Comparison of ENCODE assay signal across 8 mouse cellular contexts in genomic region chr7:122066945-122067516, GRCm38 (mm10). TPM values are rescaled to one million over a fixed set of nuclear protein-coding genes. Genes with fewer than 3 reads are reported as not detected.
A peak's percentile ranks its signal among the peaks of the same experiment; 100 is the strongest.
DNase-seq lines count a peak whose midpoint lies in the region; ATAC-seq and TF ChIP-seq lines count a peak whose summit lies in the region.

Gene Ubfd1, plus strand, starts transcription at chr7:122067175.
Gene Ears2, minus strand, starts transcription at chr7:122067263.

- H3K9me3 ChIP-seq in heart, embryonic 11.5 days (replicated peaks; ENCODE audit: control insufficient read depth, low read length), result no peaks in the 10 kb centered on the region
- H3K9me3 ChIP-seq in kidney, embryonic 16.5 days (ENCODE audit: low read length), result no peaks in the 10 kb centered on the region

- peak within 1 kb of the TSS; percentile 100 for H3ac ChIP-seq in myocyte (ENCODE audit: control insufficient read depth, insufficient read length)

- H3K79me2 ChIP-seq in liver, adult 2 months (ENCODE audit: control insufficient read depth, insufficient read depth, low read length), result peaks cover 16% of the 10 kb centered on the region; the same call in 1 of the 2 replicates
- H3K79me2 ChIP-seq in myocyte (ENCODE audit: control insufficient read depth, insufficient read depth), result peaks cover 60% of the 10 kb centered on the region

- ATAC-seq in erythroblast, adult 5-6 weeks (replicated peaks; ENCODE audit: low FRiP score, poor library complexity, severe bottlenecking), result peak; percentile 97
- peak; percentile 97 for ATAC-seq in heart, embryonic 11.5 days (replicated peaks; ENCODE audit: insufficient number of reproducible peaks, low FRiP score, low TSS enrichment)
- peak; percentile 99 for ATAC-seq in kidney, embryonic 16.5 days (ENCODE audit: low FRiP score, low TSS enrichment)

- peaks cover 13% of the 10 kb centered on the region for H3K4me1 ChIP-seq in heart, embryonic 11.5 days (ENCODE audit: control insufficient read depth, insufficient read depth, low read length)
- peaks cover 17% of the 10 kb centered on the region for H3K4me1 ChIP-seq in kidney, embryonic 16.5 days (ENCODE audit: insufficient read depth, low read length)
- peaks cover 12% of the 10 kb centered on the region for H3K4me1 ChIP-seq in liver, adult 2 months (ENCODE audit: control insufficient read depth, insufficient read depth, low read length)

- H3K27ac ChIP-seq in heart, embryonic 11.5 days (ENCODE audit: low read depth, low read length), result peak within 1 kb of the TSS; percentile 94
- peak within 1 kb of the TSS; percentile 97 for H3K27ac ChIP-seq in kidney, embryonic 16.5 days (ENCODE audit: low read length)
- H3K27ac ChIP-seq in liver, adult 2 months (replicated peaks; ENCODE audit: insufficient read depth, low read depth, low read length), result peak within 1 kb of the TSS; percentile 84

- peak; percentile 97 to 98 for DNase-seq in B cell, adult 2 months
- peak; percentile 98 for DNase-seq in brain, adult 2 months (ENCODE audit: low read depth, low spot score)
- DNase-seq in liver, adult 2 months (ENCODE audit: extremely low read depth, low read depth, low spot score), result peak; percentile 92
- peak; percentile 95 for DNase-seq in splenic B cell, adult 2 months (ENCODE audit: low read depth, low spot score)

- H3K36me3 ChIP-seq in heart, embryonic 11.5 days (ENCODE audit: control insufficient read depth, insufficient read depth, low read length), result peaks cover 10% of the 10 kb centered on the region
- peaks cover 24% of the 10 kb centered on the region for H3K36me3 ChIP-seq in kidney, embryonic 16.5 days (ENCODE audit: insufficient read depth, low read length)
- H3K36me3 ChIP-seq in liver, adult 2 months (ENCODE audit: control insufficient read depth, insufficient read depth, low read length), result peaks cover 17% of the 10 kb centered on the region
- H3K36me3 ChIP-seq in myocyte (ENCODE audit: control insufficient read depth, insufficient read depth), result peaks cover 25% of the 10 kb centered on the region
- peaks cover 4% of the 10 kb centered on the region; the same call in 1 of the 2 replicates for H3K36me3 ChIP-seq in splenic B cell, adult 2 months (ENCODE audit: control insufficient read depth, insufficient read depth, low read length, poor library complexity, severe bottlenecking)

- peak; percentile 23; the same call in 1 of the 2 replicates for TF ChIP-seq POLR2A in liver, adult 2 months (IDR thresholded peaks at IDR 0.05; ENCODE audit: extremely low read depth, insufficient read depth, low read length)
- peak; percentile 82 for TF ChIP-seq POLR2A in myocyte (IDR thresholded peaks at IDR 0.05; ENCODE audit: insufficient read length, low read depth)

- no peak for TF ChIP-seq CTCF in liver, adult 2 months (IDR thresholded peaks at IDR 0.05; ENCODE audit: low read depth, low read length)

- peak within 1 kb of the TSS; percentile 94 for H3K4me3 ChIP-seq in heart, embryonic 11.5 days (ENCODE audit: low read depth, low read length)
- H3K4me3 ChIP-seq in kidney, embryonic 16.5 days (ENCODE audit: low read length), result peak within 1 kb of the TSS; percentile 99
- H3K4me3 ChIP-seq in liver, adult 2 months (ENCODE audit: insufficient read depth, low read depth, low read length), result peak within 1 kb of the TSS; percentile 80
- H3K4me3 ChIP-seq in myocyte, result peak within 1 kb of the TSS; percentile 62

- peak within 1 kb of the TSS; percentile 94 for H3K9ac ChIP-seq in heart, embryonic 11.5 days (ENCODE audit: low read depth, low read length)
- H3K9ac ChIP-seq in kidney, embryonic 16.5 days (replicated peaks; ENCODE audit: low read length), result peak within 1 kb of the TSS; percentile 98
- H3K9ac ChIP-seq in liver, adult 2 months (ENCODE audit: low read depth, low read length), result peak within 1 kb of the TSS; percentile 96

- no peaks in the 10 kb centered on the region for H3K27me3 ChIP-seq in heart, embryonic 11.5 days (ENCODE audit: control insufficient read depth, insufficient read depth, low read length)
- H3K27me3 ChIP-seq in kidney, embryonic 16.5 days (ENCODE audit: insufficient read depth, low read length), result no peaks in the 10 kb centered on the region
- H3K27me3 ChIP-seq in liver, adult 2 months (ENCODE audit: control insufficient read depth, insufficient read depth, low read length), result no peaks in the 10 kb centered on the region
- H3K27me3 ChIP-seq in myocyte (ENCODE audit: control insufficient read depth, insufficient read depth, insufficient read length), result no peaks in the 10 kb centered on the region
- H3K27me3 ChIP-seq in splenic B cell, adult 2 months (ENCODE audit: control insufficient read depth, insufficient read depth, low read length, poor library complexity, severe bottlenecking), result no peaks in the 10 kb centered on the region

- under 1% methylated on average over 56 of the region's 60 CpGs for WGBS in heart, embryonic 11.5 days (ENCODE audit: insufficient replicate concordance)
- WGBS in kidney, embryonic 16.5 days, result under 1% methylated on average over 57 of the region's 60 CpGs
- WGBS in liver, adult 2 months, result 0% methylated on average over 60 of the region's 60 CpGs

- H3K4me2 ChIP-seq in heart, embryonic 11.5 days, result peak within 1 kb of the TSS; percentile 74
- peak within 1 kb of the TSS; percentile 69 for H3K4me2 ChIP-seq in kidney, embryonic 16.5 days (replicated peaks; ENCODE audit: low read depth, low read length)
- peak within 1 kb of the TSS; percentile 94 for H3K4me2 ChIP-seq in myocyte (ENCODE audit: low read depth)

TF ChIP-seq in myocyte, 11 proteins besides CTCF, POLR2A, EP300 and RAD21:
- TF ChIP-seq USF1 (IDR thresholded peaks at IDR 0.05; ENCODE audit: low read depth), result peak; percentile 64
- TF ChIP-seq TCF12 (IDR thresholded peaks at IDR 0.05; ENCODE audit: insufficient read depth, poor library complexity, severe bottlenecking), result no peak
- TF ChIP-seq CEBPB (IDR thresholded peaks at IDR 0.05; ENCODE audit: insufficient read depth, poor library complexity, severe bottlenecking), result no peak
- TF ChIP-seq E2F4 (IDR thresholded peaks at IDR 0.05; ENCODE audit: insufficient read depth), result peak; percentile 38
- peak in 1 of 3 experiments; percentile 18 for TF ChIP-seq MYOD1 (IDR thresholded peaks at IDR 0.05; ENCODE audit: control insufficient read depth in 1 of 3, insufficient read length in 2 of 3, low read depth in 2 of 3)
- no peak for TF ChIP-seq TCF3 (IDR thresholded peaks at IDR 0.05; ENCODE audit: insufficient read length, low read depth)
- peak in 1 of 3 experiments; percentile 3 for TF ChIP-seq MYOG (IDR thresholded peaks at IDR 0.05; ENCODE audit: control insufficient read depth in 1 of 3, insufficient read depth in 1 of 3, insufficient read length in 2 of 3, low read depth in 2 of 3)
- no peak for TF ChIP-seq SRF (IDR thresholded peaks at IDR 0.05; ENCODE audit: control insufficient read depth, insufficient read length, low read depth)
- peak; percentile 66 for TF ChIP-seq MAX (IDR thresholded peaks at IDR 0.05; ENCODE audit: low read depth)
- peak; percentile 40 for TF ChIP-seq POLR2AphosphoS2 (IDR thresholded peaks at IDR 0.05; ENCODE audit: insufficient read length, low read depth)
TF ChIP-seq in myocyte: peak in this region for 6.

RNA-seq across cellular contexts. Expression of gene Ubfd1, which starts in this region (rescaled TPM):
- 6.7 and 9.8 TPM in 2 replicates for total RNA-seq in erythroblast, adult 5-6 weeks (2015; ENCODE audit: low replicate concordance)
- 5.5 and 7.7 TPM in 2 replicates for total RNA-seq in erythroblast, adult 5-6 weeks (2017; ENCODE audit: low replicate concordance)
- polyA plus RNA-seq in heart, embryonic 11.5 days (2014; fragmentation: Nextera tagmentation; extraction: Ambion mirVana), result 67.4 and 71.0 TPM in 2 replicates
- polyA plus RNA-seq in kidney, embryonic 16.5 days (2015; fragmentation: Nextera tagmentation; extraction: Ambion mirVana), result 58.5 and 64.3 TPM in 2 replicates
- 15.2 and 21.0 TPM in 2 replicates for total RNA-seq in liver, adult 2 months (2014; rRNA removed)
- polyA plus RNA-seq in liver, adult 2 months (2012; rRNA removed), result 14.4 and 15.8 TPM in 2 replicates
- polyA plus RNA-seq in myocyte (2012; fragmentation: generic; extraction: Trizol), result 19.9 TPM

RNA-seq across cellular contexts. Expression of gene Ears2, which starts in this region (rescaled TPM):
- total RNA-seq in erythroblast, adult 5-6 weeks (2015; ENCODE audit: low replicate concordance), result 0.42 TPM in 1 of 2 replicates, not detected in the other
- total RNA-seq in erythroblast, adult 5-6 weeks (2017; ENCODE audit: low replicate concordance), result 0.43 and 0.56 TPM in 2 replicates
- 21.4 and 24.6 TPM in 2 replicates for polyA plus RNA-seq in heart, embryonic 11.5 days (2014; fragmentation: Nextera tagmentation; extraction: Ambion mirVana)
- 18.2 and 19.4 TPM in 2 replicates for polyA plus RNA-seq in kidney, embryonic 16.5 days (2015; fragmentation: Nextera tagmentation; extraction: Ambion mirVana)
- total RNA-seq in liver, adult 2 months (2014; rRNA removed), result 9.8 and 13.0 TPM in 2 replicates
- polyA plus RNA-seq in liver, adult 2 months (2012; rRNA removed), result 13.3 and 15.2 TPM in 2 replicates
- 10.8 TPM for polyA plus RNA-seq in myocyte (2012; fragmentation: generic; extraction: Trizol)

Comparison
In these comparisons a context has a peak if more than half of its experiments do, and no peak if none do; other contexts are left out.
1. Peak in every context shown above with its lines: DNase-seq, ATAC-seq, H3K4me3 ChIP-seq and H3K27ac ChIP-seq.